Mouse (Mus musculus) midbrain, embryonic 14.5 days (tissue): ENCODE measurements around the gene Oasl1. TPM values are rescaled to one million over a fixed set of nuclear protein-coding genes. Genes with fewer than 3 reads are reported as not detected.

Experiments
- ATAC-seq: fragments of 200-750 bp; cut with Nextera tagmentation; 2 replicates; pipeline ENCODE4 v1.8.0; 2017; ENCODE audit warnings: moderate number of reproducible peaks, moderate library complexity; ENCODE audit not compliant: low FRiP score, low TSS enrichment
- DNase-seq: peaks from one replicate; pipeline ENCODE4 v3.0.0-alpha.2; 2015
- H3K27ac ChIP-seq: fragments of 300-500 bp; sonication (generic); replicated peaks from 2 replicates; pipeline ENCODE4 v1.5.1; 2014; ENCODE audit warnings: mild to moderate bottlenecking, low read depth, low read length, moderate library complexity
- H3K27me3 ChIP-seq: fragments of 300-500 bp; sonication (generic); 2 replicates; pipeline ENCODE4 v1.6.1; 2014; ENCODE audit warnings: low read length, control low read depth, mixed read lengths; ENCODE audit not compliant: control insufficient read depth, insufficient read depth
- H3K36me3 ChIP-seq: fragments of 300-500 bp; sonication (generic); 2 replicates; pipeline ENCODE4 v1.6.1; 2014; ENCODE audit warnings: low read length, control low read depth; ENCODE audit not compliant: control insufficient read depth, insufficient read depth
- H3K4me1 ChIP-seq: fragments of 300-500 bp; sonication (generic); 2 replicates; pipeline ENCODE4 v1.6.1; 2014; ENCODE audit warnings: mild to moderate bottlenecking, antibody characterized with exemption, low read length, control low read depth; ENCODE audit not compliant: control insufficient read depth, insufficient read depth
- H3K4me2 ChIP-seq: fragments of 300-500 bp; sonication (generic); 2 replicates; pipeline ENCODE4 v1.6.1; 2014; ENCODE audit warnings: mild to moderate bottlenecking, low read length, moderate library complexity
- H3K4me3 ChIP-seq: fragments of 300-500 bp; sonication (generic); replicated peaks from 2 replicates; pipeline ENCODE4 v1.5.1; 2014; ENCODE audit warnings: low read depth, low read length
- H3K9ac ChIP-seq: fragments of 300-500 bp; sonication (generic); replicated peaks from 2 replicates; pipeline ENCODE4 v1.6.1; 2014; ENCODE audit warnings: mild to moderate bottlenecking, low read length, moderate library complexity
- H3K9me3 ChIP-seq: fragments of 300-500 bp; sonication (generic); 2 replicates; pipeline ENCODE4 v1.6.1; 2016; ENCODE audit warnings: low read length, control low read depth, mixed read lengths; ENCODE audit not compliant: control insufficient read depth
- WGBS: fragments of 180-500 bp; shearing (Covaris S2); extraction: QIAGEN DNeasy Blood & Tissue Kit; methylation state at CpG from one replicate; pipeline ENCODE4 v1.1.7; 2014; 5-methylcytosine and 5-hydroxymethylcytosine counted together
- polyA plus RNA-seq: library from polyadenylated mRNA; unstranded; fragments of >200 nt; fragmentation: Nextera tagmentation; extraction: Ambion mirVana; gene quantifications from 2 replicates; pipeline ENCODE4 v1.2.1, GENCODE M21; 2014

Oasl1 gene
- polyA plus RNA-seq, 1 experiment from 2014 or later, result 2.0 TPM

- WGBS, result 85% methylated on average over 4 of the region's 4 CpGs
- Histone ChIP-seq H3K27me3 (no peaks in the 10 kb centered on the region), H3K27ac (no peak overlapping the region), H3K9me3 (no peaks in the 10 kb centered on the region), H3K4me2 (no peak overlapping the region), H3K4me1 (no peaks in the 10 kb centered on the region), H3K9ac (no peak overlapping the region), H3K4me3 (no peak overlapping the region), H3K36me3 (no peaks in the 10 kb centered on the region)
- DNase-seq (no peak), ATAC-seq (no peak)
Measured at GRCm38 (mm10) chr5:114895542-114895941, 27.5 kb upstream of the Oasl1 start.

- Histone ChIP-seq H3K4me3 (no peak within 1 kb of the TSS), H3K4me2 (0 out of 2 replicates have a peak within 1 kb of the TSS, but pooled peaks have one; percentile 3), H3K36me3 (no peaks in the 10 kb centered on the region), H3K27me3 (no peaks in the 10 kb centered on the region), H3K4me1 (no peaks in the 10 kb centered on the region), H3K9ac (no peak within 1 kb of the TSS), H3K9me3 (no peaks in the 10 kb centered on the region), H3K27ac (no peak within 1 kb of the TSS)
- 66% methylated on average over 13 of the region's 13 CpGs for WGBS
- ATAC-seq (no peak), DNase-seq (no peak)
Measured at GRCm38 (mm10) chr5:114896688-114897373, 26.2 kb upstream of the Oasl1 start, which contains the start of gene Oasl2. TSS of gene Oasl2 (plus strand) at chr5:114896936.

GRCm38 (mm10) chr5:114897374-114897793, 25.7 kb upstream of the Oasl1 start:
- DNase-seq (peak; percentile 8), ATAC-seq (no peak)
- Histone ChIP-seq H3K27ac (no peak overlapping the region), H3K36me3 (no peaks in the 10 kb centered on the region), H3K9me3 (no peaks in the 10 kb centered on the region), H3K4me3 (no peak overlapping the region), H3K4me2 (0 out of 2 replicates have a peak overlapping the region, but pooled peaks have one; percentile 3), H3K4me1 (no peaks in the 10 kb centered on the region), H3K9ac (no peak overlapping the region), H3K27me3 (no peaks in the 10 kb centered on the region)
- 14% methylated on average over 7 of the region's 7 CpGs for WGBS

GRCm38 (mm10) chr5:114898857-114899256, 24.2 kb upstream of the Oasl1 start:
- Histone ChIP-seq H3K9ac (no peak overlapping the region), H3K9me3 (no peaks in the 10 kb centered on the region), H3K36me3 (no peaks in the 10 kb centered on the region), H3K4me2 (no peak overlapping the region), H3K4me3 (no peak overlapping the region), H3K27me3 (no peaks in the 10 kb centered on the region), H3K4me1 (no peaks in the 10 kb centered on the region), H3K27ac (no peak overlapping the region)
- ATAC-seq (no peak), DNase-seq (no peak)
- WGBS, result 87% methylated on average over 7 of the region's 7 CpGs

GRCm38 (mm10) chr5:114902413-114902812, 20.6 kb upstream of the Oasl1 start:
- Histone ChIP-seq H3K27ac (no peak overlapping the region), H3K4me1 (no peaks in the 10 kb centered on the region), H3K9me3 (no peaks in the 10 kb centered on the region), H3K4me3 (no peak overlapping the region), H3K27me3 (no peaks in the 10 kb centered on the region), H3K9ac (no peak overlapping the region), H3K36me3 (no peaks in the 10 kb centered on the region), H3K4me2 (no peak overlapping the region)
- no peak for ATAC-seq
- 34% methylated on average over 1 of the region's 1 CpGs for WGBS
- peak; percentile 65 for DNase-seq

GRCm38 (mm10) chr5:114908598-114909305, 14.3 kb upstream of the Oasl1 start:
- no peaks in the 10 kb centered on the region for H3K27me3 ChIP-seq
- no peaks in the 10 kb centered on the region for H3K4me1 ChIP-seq
- H3K9me3 ChIP-seq, result no peaks in the 10 kb centered on the region
- DNase-seq (peak; percentile 13), ATAC-seq (no peak)
- no peak overlapping the region for H3K4me3 ChIP-seq
- H3K27ac ChIP-seq, result no peak overlapping the region
- 50% methylated on average over 13 of the region's 13 CpGs for WGBS
- no peak overlapping the region for H3K9ac ChIP-seq
- H3K36me3 ChIP-seq, result no peaks in the 10 kb centered on the region
- no peak overlapping the region for H3K4me2 ChIP-seq

GRCm38 (mm10) chr5:114913686-114914085, 9.4 kb upstream of the Oasl1 start:
- Histone ChIP-seq H3K9ac (no peak overlapping the region), H3K4me3 (no peak overlapping the region), H3K27me3 (no peaks in the 10 kb centered on the region), H3K9me3 (no peaks in the 10 kb centered on the region), H3K4me2 (no peak overlapping the region), H3K4me1 (no peaks in the 10 kb centered on the region), H3K27ac (no peak overlapping the region), H3K36me3 (no peaks in the 10 kb centered on the region)
- 77% methylated on average over 4 of the region's 4 CpGs for WGBS
- ATAC-seq (no peak), DNase-seq (no peak)

GRCm38 (mm10) chr5:114914855-114915254, 8.2 kb upstream of the Oasl1 start:
- no peaks in the 10 kb centered on the region for H3K27me3 ChIP-seq
- no peak overlapping the region for H3K4me3 ChIP-seq
- no peaks in the 10 kb centered on the region for H3K9me3 ChIP-seq
- 84% methylated on average over 8 of the region's 8 CpGs for WGBS
- H3K36me3 ChIP-seq, result no peaks in the 10 kb centered on the region
- no peak overlapping the region for H3K4me2 ChIP-seq
- H3K9ac ChIP-seq, result no peak overlapping the region
- ATAC-seq (no peak), DNase-seq (no peak)
- no peak overlapping the region for H3K27ac ChIP-seq
- H3K4me1 ChIP-seq, result no peaks in the 10 kb centered on the region

GRCm38 (mm10) chr5:114915854-114916253, 7.2 kb upstream of the Oasl1 start:
- Histone ChIP-seq H3K27me3 (no peaks in the 10 kb centered on the region), H3K4me1 (no peaks in the 10 kb centered on the region), H3K4me2 (no peak overlapping the region), H3K4me3 (no peak overlapping the region), H3K36me3 (no peaks in the 10 kb centered on the region), H3K9me3 (no peaks in the 10 kb centered on the region), H3K9ac (no peak overlapping the region), H3K27ac (no peak overlapping the region)
- DNase-seq (no peak), ATAC-seq (no peak)
- WGBS, result 84% methylated on average over 5 of the region's 5 CpGs
